Mouse (Mus musculus) testis, adult 2 months (tissue): ENCODE measurements around the gene Ccl3. TPM values are rescaled to one million over a fixed set of nuclear protein-coding genes. Genes with fewer than 3 reads are reported as not detected.

Source experiments
- H3K27ac ChIP-seq: fragments of 200-500 bp; 2 replicates; pipeline ENCODE4 v1.5.1; 2012; ENCODE audit warnings: low read depth, low read length; ENCODE audit not compliant: control insufficient read depth, insufficient read depth
- H3K27me3 ChIP-seq: fragments of 200-500 bp; 2 replicates; pipeline ENCODE4 v1.6.1; 2012; ENCODE audit warnings: mild to moderate bottlenecking, low read length, moderate library complexity; ENCODE audit not compliant: control insufficient read depth, insufficient read depth
- H3K36me3 ChIP-seq: fragments of 200-500 bp; 2 replicates; pipeline ENCODE4 v1.6.1; 2012; ENCODE audit warnings: mild to moderate bottlenecking, low read length; ENCODE audit not compliant: control insufficient read depth, insufficient read depth
- H3K4me1 ChIP-seq: fragments of 200-500 bp; 2 replicates; pipeline ENCODE4 v1.6.1; 2012; ENCODE audit warnings: low read length; ENCODE audit not compliant: control insufficient read depth, insufficient read depth
- H3K4me3 ChIP-seq: fragments of 200-500 bp; 2 replicates; pipeline ENCODE4 v1.5.1; 2012; ENCODE audit warnings: low read depth, mild to moderate bottlenecking, low read length, moderate library complexity, mixed read lengths; ENCODE audit not compliant: control insufficient read depth
- CTCF ChIP-seq: fragments of 200-500 bp; IDR thresholded peaks from 2 replicates; pipeline ENCODE4 v1.5.1; 2012; ENCODE audit warnings: low read depth, mild to moderate bottlenecking, inconsistent platforms, low read length, moderate library complexity; ENCODE audit not compliant: control insufficient read depth, insufficient read depth, insufficient replicate concordance
- POLR2A ChIP-seq: fragments of 200-500 bp; IDR thresholded peaks from 2 replicates; pipeline ENCODE4 v1.6.1; 2012; ENCODE audit warnings: low read depth, mild to moderate bottlenecking, inconsistent platforms, low read length, moderate library complexity; ENCODE audit not compliant: control insufficient read depth
- polyA plus RNA-seq: library from polyadenylated mRNA; depleted of rRNA; stranded (reverse); fragments of >200 nt; gene quantifications from 2 replicates; pipeline ENCODE4 v1.2.3, GENCODE M21; 2012

Ccl3 gene
- polyA plus RNA-seq, 1 experiment: not detected

DNA sequence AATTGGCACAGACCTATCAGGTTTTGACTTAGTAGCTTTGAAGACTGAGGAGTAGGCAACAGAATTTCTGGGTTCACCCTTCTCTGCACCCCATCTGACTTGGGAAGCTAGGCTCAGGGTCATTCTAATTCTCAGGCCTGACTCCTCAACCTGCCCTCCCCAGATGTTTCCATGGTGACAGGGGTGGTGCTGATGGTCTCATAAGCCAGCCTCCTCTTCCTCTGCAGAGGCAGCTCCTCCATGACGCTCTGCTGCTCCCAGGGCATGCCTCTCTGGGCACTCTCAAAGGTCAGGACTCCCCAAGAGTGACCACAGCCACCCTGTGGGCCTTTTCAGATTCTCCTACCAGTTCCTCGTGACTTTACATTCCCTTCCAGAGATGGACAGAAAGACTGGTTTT, 10.2 kb downstream of the Ccl3 start:
- Histone ChIP-seq H3K4me1 (no peaks in the 10 kb centered on the region), H3K27ac (no peak overlapping the region), H3K27me3 (no peaks in the 10 kb centered on the region), H3K4me3 (no peak overlapping the region), H3K36me3 (no peaks in the 10 kb centered on the region)
- no peak for TF ChIP-seq POLR2A

GRCm38 (mm10) chr11:83636742-83637235, 12.4 kb downstream of the Ccl3 start:
- H3K36me3 ChIP-seq: no peaks in the 10 kb centered on the region
- H3K27ac ChIP-seq: no peak overlapping the region
- H3K27me3 ChIP-seq: no peaks in the 10 kb centered on the region
- H3K4me1 ChIP-seq: no peaks in the 10 kb centered on the region
- no peak overlapping the region for H3K4me3 ChIP-seq
- TF ChIP-seq POLR2A: no peak
- TF ChIP-seq CTCF: no peak

DNA sequence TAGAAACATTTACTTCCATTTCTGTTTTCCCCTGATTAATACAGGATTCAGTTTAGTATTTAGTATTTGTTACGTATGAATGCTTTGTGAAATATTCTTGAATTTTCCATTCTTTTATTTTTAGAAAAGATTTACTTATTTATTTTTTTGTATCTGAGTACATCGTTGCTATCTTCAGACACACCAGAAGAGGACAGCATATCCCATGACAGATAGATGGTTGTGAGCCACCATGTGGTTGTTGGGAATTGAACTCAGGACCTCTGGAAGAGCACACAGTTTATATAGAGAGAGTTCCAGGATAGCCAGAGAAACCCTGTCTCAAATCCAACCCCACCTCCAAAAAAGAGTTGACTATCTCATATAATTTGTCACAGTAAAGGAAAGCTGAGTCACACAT, 14.3 kb downstream of the Ccl3 start:
- no peak overlapping the region for H3K27ac ChIP-seq
- no peak overlapping the region for H3K4me3 ChIP-seq
- no peaks in the 10 kb centered on the region for H3K27me3 ChIP-seq
- TF ChIP-seq POLR2A (no peak), CTCF (no peak)
- no peaks in the 10 kb centered on the region for H3K36me3 ChIP-seq
- H3K4me1 ChIP-seq: no peaks in the 10 kb centered on the region

DNA sequence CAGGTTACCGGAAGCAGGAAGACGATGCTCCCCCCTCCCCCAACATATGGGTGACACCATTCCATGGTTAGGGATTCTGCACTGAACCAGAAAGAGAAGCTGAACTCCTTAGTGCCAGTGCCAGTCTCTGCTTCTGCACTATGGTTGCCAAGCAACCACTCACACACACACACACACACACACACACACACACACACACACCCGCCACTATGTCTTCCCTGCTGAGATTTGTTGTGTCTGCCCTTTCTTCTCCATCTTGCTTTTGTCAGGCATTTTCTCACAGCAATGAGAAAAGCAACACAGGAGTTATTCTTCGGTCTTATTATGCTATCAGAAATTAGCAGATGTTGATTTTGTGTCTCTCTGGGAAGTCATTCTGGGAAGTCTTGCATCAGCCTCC, 14.7 kb downstream of the Ccl3 start:
- no peak for TF ChIP-seq CTCF
- no peak for TF ChIP-seq POLR2A
- H3K4me1 ChIP-seq: no peaks in the 10 kb centered on the region
- H3K27me3 ChIP-seq: no peaks in the 10 kb centered on the region

DNA sequence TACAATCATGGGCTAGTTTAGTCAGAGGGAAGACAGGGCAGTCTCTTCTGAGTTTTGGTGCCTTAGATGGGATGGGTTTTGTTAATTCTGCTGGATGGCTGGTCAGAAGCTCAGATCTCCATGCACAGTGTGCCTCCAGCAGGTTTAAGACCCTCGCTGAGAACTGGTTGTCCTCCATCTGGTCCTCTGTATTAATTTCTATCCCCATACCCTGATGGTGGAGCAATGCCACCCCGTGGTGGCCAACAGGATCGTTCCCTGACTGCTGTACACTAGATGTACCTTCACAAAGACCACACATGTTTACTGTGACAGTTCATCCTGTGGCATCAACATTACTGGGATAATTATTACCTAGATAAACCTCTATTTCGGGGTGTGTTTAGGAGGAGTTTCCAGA, 16.4 kb downstream of the Ccl3 start:
- Histone ChIP-seq H3K4me1 (no peaks in the 10 kb centered on the region), H3K4me3 (no peak overlapping the region), H3K27ac (no peak overlapping the region), H3K36me3 (no peaks in the 10 kb centered on the region), H3K27me3 (no peaks in the 10 kb centered on the region)
- no peak for TF ChIP-seq POLR2A
- TF ChIP-seq CTCF: no peak

More for the DNA sequence above, 14.7 kb downstream of the Ccl3 start:
- H3K27ac ChIP-seq: no peak overlapping the region
- H3K36me3 ChIP-seq: no peaks in the 10 kb centered on the region
- no peak overlapping the region for H3K4me3 ChIP-seq

DNA sequence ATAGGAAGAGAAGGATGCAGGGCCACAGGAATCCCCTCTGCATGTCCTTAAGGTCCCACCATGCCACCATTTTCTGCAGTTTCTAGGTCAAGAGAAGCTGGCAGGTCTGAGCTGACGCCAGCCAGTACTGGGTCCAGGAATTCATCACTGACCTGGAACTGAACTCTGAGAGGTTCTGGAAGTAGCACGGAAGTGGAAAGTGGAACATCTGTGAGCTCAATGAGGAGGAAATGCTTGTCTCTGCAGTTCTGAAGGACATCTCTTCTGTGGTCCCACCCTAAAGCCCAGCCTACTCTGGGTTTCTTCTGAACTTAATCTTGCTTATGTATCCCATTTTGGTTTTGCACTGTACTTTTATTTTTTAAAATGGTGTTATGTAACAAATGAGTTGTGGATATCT, 18.1 kb downstream of the Ccl3 start:
- Histone ChIP-seq H3K36me3 (no peaks in the 10 kb centered on the region), H3K27me3 (no peaks in the 10 kb centered on the region), H3K4me1 (no peaks in the 10 kb centered on the region), H3K27ac (no peak overlapping the region), H3K4me3 (no peak overlapping the region)
- TF ChIP-seq CTCF: no peak
- TF ChIP-seq POLR2A: no peak

GRCm38 (mm10) chr11:83630630-83631029, 18.5 kb downstream of the Ccl3 start:
- Histone ChIP-seq H3K4me3 (no peak overlapping the region), H3K27ac (no peak overlapping the region), H3K4me1 (no peaks in the 10 kb centered on the region), H3K27me3 (no peaks in the 10 kb centered on the region), H3K36me3 (no peaks in the 10 kb centered on the region)
- no peak for TF ChIP-seq POLR2A
- TF ChIP-seq CTCF: no peak

- Histone ChIP-seq H3K27me3 (no peaks in the 10 kb centered on the region), H3K4me1 (no peaks in the 10 kb centered on the region), H3K4me3 (no peak overlapping the region), H3K36me3 (no peaks in the 10 kb centered on the region), H3K27ac (no peak overlapping the region)
- TF ChIP-seq POLR2A (no peak), CTCF (no peak)
Observed at GRCm38 (mm10) chr11:83628808-83629207, 20.3 kb downstream of the Ccl3 start.
